Mouse (Mus musculus) midbrain, embryonic 15.5 days (tissue): Measurements from ENCODE around the gene Tmem258. TPM values are rescaled to one million over a fixed set of nuclear protein-coding genes. Genes with fewer than 3 reads are reported as not detected.

Source experiments
- ATAC-seq: fragments of 200-750 bp; cut with Nextera tagmentation; replicated peaks from 2 replicates; pipeline ENCODE4 v1.8.0; 2017; ENCODE audit warnings: moderate TSS enrichment
- H3K27ac ChIP-seq: fragments of 300-500 bp; sonication (generic); 2 replicates; pipeline ENCODE4 v1.5.1; 2015; ENCODE audit warnings: mild to moderate bottlenecking, inconsistent platforms
- H3K27me3 ChIP-seq: fragments of 300-500 bp; sonication (generic); replicated peaks from 2 replicates; pipeline ENCODE4 v1.6.1; 2015; ENCODE audit warnings: inconsistent platforms
- H3K36me3 ChIP-seq: fragments of 300-500 bp; sonication (generic); replicated peaks from 2 replicates; pipeline ENCODE4 v1.6.1; 2015; ENCODE audit warnings: inconsistent platforms
- H3K4me1 ChIP-seq: fragments of 300-500 bp; sonication (generic); 2 replicates; pipeline ENCODE4 v1.6.1; 2015; ENCODE audit warnings: inconsistent platforms
- H3K4me2 ChIP-seq: fragments of 300-500 bp; sonication (generic); 2 replicates; pipeline ENCODE4 v1.6.1; 2015; ENCODE audit warnings: inconsistent platforms, mild to moderate bottlenecking, moderate library complexity
- H3K4me3 ChIP-seq: fragments of 300-500 bp; sonication (generic); 2 replicates; pipeline ENCODE4 v1.5.1; 2015; ENCODE audit warnings: mild to moderate bottlenecking, inconsistent platforms
- H3K9ac ChIP-seq: fragments of 300-500 bp; sonication (generic); 2 replicates; pipeline ENCODE4 v1.6.1; 2015; ENCODE audit warnings: mild to moderate bottlenecking, inconsistent platforms
- H3K9me3 ChIP-seq: fragments of 300-500 bp; sonication (generic); 2 replicates; pipeline ENCODE4 v1.6.1; 2016; ENCODE audit warnings: inconsistent platforms
- WGBS: fragments of 180-500 bp; shearing (Covaris S2); methylation state at CpG from one replicate; pipeline ENCODE4 v1.1.7; 2015; ENCODE audit warnings: mixed read lengths; 5-methylcytosine and 5-hydroxymethylcytosine counted together
- polyA plus RNA-seq: library from polyadenylated mRNA; unstranded; fragments of >200 nt; fragmentation: Nextera tagmentation; extraction: Ambion mirVana; gene quantifications from 2 replicates; pipeline ENCODE4 v1.2.1, GENCODE M21; 2015

Gene Tmem258
- polyA plus RNA-seq, 1 experiment from 2014 or later, result 324 TPM

DNA sequence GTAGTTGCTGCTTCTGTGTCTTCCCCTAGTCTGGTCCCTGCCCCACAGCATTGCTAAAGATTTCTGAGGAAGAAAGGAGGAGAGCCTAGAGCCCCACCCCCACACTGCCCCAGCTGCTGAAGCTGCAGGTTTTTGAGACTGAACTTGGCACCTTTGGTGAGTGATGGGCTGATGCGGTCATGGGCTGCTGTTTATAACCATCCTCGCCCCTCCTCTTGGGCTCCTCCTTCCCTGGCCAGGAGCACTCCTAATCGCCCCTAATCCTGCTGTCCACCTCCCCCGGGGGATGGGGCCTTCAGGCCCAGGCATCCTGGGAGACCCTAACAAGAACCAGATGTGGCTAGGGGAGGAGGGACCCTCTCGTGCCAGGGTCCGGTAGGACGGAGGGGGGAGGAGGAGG is 27.2 kb downstream of the Tmem258 start:
- 9% methylated on average over 7 of the region's 7 CpGs for WGBS
- Histone ChIP-seq H3K27ac (no peak overlapping the region), H3K36me3 (no peaks in the 10 kb centered on the region), H3K9me3 (no peaks in the 10 kb centered on the region), H3K27me3 (no peaks in the 10 kb centered on the region), H3K9ac (no peak overlapping the region), H3K4me2 (no peak overlapping the region), H3K4me1 (no peaks in the 10 kb centered on the region), H3K4me3 (no peak overlapping the region)
- no peak for ATAC-seq

DNA sequence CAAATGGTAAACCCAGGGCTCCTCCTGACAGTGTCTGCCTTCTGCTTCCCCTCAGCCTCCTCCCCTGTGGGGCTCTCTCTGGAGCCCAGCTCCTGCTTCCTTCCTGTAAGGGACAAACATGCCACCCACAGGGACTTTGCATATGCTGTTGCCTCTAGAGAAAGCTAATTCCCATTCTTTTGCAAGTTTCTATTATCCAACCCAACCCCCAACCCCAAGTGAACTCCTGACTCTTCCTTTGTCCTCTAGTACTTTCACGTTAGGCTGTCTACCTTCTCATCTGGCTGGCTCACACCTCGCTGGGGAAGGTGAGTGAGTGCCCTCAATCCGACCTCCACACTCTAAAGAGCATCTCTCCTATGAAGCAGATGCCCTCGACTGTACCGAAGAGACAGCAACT is 28.1 kb downstream of the Tmem258 start:
- Histone ChIP-seq H3K4me1 (no peaks in the 10 kb centered on the region), H3K4me3 (no peak overlapping the region), H3K4me2 (no peak overlapping the region), H3K27ac (no peak overlapping the region), H3K9ac (no peak overlapping the region), H3K9me3 (no peaks in the 10 kb centered on the region), H3K27me3 (no peaks in the 10 kb centered on the region), H3K36me3 (no peaks in the 10 kb centered on the region)
- 17% methylated on average over 5 of the region's 5 CpGs for WGBS
- no peak for ATAC-seq

DNA sequence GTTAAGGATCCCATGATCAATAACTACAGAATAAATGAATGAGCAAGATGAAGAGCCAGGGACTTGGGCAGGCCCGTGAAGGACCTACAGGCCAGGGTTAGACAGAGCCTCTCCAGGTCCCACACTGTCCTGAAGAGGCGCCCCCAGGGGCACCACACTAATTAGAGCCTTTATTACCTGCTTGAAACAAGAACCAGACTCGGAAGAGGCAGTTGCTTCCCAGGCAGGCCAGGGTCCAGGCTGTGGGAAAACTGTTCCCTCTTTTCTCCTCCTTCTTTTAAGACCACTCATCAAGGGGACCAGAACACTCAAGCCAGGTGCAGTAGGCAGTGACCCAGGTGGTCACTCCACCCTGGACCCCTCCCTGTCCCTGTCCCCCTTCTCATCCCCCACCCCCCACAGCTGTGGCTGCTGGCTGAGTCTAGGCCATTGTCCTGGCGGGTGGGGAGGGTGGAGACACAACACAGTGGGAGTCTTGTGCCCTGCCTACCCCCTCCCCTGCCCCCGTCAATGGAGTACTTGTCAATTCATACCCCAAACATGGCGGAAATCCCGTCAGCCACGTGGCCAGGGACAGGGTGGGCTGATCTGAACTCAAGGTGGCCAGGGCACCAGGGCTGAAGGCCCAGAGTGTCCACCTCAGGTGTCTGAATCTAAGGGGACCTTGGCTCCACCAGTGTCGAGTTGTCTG is 28.7 kb downstream of the Tmem258 start:
- H3K9ac ChIP-seq, result no peak overlapping the region
- H3K9me3 ChIP-seq, result no peaks in the 10 kb centered on the region
- no peak overlapping the region for H3K27ac ChIP-seq
- H3K27me3 ChIP-seq, result no peaks in the 10 kb centered on the region
- no peak for ATAC-seq
- no peak overlapping the region for H3K4me2 ChIP-seq
- H3K4me1 ChIP-seq, result no peaks in the 10 kb centered on the region
- WGBS, result 35% methylated on average over 9 of the region's 9 CpGs
- no peak overlapping the region for H3K4me3 ChIP-seq
- H3K36me3 ChIP-seq, result no peaks in the 10 kb centered on the region

DNA sequence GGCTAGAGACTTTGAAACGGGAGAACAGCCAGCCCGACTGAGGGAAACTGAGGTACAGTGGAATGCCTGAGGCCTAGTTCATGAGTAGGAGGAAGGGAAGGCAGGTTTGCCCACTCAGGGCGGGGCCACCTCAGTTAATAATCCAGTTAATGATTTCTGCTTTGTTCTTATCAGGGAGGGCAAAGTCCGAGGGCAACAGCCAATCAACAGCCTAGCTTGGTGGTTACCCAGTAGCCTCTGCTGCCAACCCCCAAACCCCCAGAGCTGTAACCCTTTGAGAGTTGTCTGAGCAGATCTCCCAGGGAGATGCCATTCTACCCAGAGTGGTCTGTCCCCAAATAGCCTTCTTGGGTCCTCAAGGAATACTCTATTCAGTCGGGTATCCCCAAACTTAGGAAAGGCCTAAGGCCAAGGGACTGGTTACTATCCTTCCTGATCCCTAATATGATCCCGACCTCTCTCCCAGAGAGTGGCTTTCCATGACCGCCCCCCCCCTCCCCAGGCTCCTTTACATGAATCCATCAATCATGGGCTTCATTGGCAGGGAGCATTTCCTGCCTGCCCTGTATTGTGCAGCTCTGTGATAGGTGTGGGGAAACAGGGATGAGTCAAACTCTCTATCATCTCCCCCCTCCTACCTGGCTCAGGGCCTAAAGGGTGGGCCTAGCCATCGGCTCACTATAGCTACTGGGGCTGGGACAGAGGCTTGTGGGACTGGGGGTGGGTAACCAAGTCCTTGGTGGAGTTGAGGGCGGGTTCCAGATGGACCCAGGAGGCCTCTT is 32.2 kb downstream of the Tmem258 start:
- no peak overlapping the region for H3K4me3 ChIP-seq
- no peak overlapping the region for H3K4me2 ChIP-seq
- H3K9me3 ChIP-seq, result no peaks in the 10 kb centered on the region
- ATAC-seq, result no peak
- peaks cover 9% of the 10 kb centered on the region; the same call in 1 of the 2 replicates for H3K27me3 ChIP-seq
- H3K27ac ChIP-seq, result no peak overlapping the region
- H3K4me1 ChIP-seq, result peaks cover 9% of the 10 kb centered on the region; the same call in 1 of the 2 replicates
- WGBS, result 81% methylated on average over 9 of the region's 9 CpGs
- no peaks in the 10 kb centered on the region for H3K36me3 ChIP-seq
- H3K9ac ChIP-seq, result no peak overlapping the region

DNA sequence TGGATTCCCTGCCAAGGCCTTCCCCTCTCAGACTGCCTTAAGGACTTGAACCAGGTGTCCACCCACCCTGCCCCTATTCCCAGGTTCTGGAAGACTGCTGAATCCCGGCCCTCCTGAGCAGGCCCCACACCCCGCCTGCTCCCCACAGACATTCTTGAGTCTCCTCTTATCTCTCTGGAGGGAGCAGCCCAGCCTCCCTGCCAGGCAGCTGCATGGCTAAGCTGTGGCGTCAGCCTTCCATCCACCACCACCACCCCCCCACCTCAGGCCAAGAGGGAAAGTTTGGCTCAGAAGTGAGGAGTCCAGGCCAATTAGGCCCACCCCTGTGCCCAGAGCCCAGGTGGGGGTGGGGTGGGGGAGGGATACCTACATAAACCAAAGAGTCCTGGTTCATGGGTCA is 34.7 kb downstream of the Tmem258 start:
- ATAC-seq, result no peak
- 57% methylated on average over 3 of the region's 3 CpGs for WGBS
- no peak overlapping the region for H3K27ac ChIP-seq
- no peak overlapping the region for H3K9ac ChIP-seq
- peaks cover 9% of the 10 kb centered on the region; the same call in 1 of the 2 replicates for H3K4me1 ChIP-seq
- no peak overlapping the region for H3K4me2 ChIP-seq
- no peaks in the 10 kb centered on the region for H3K36me3 ChIP-seq
- peaks cover 11% of the 10 kb centered on the region; the same call in 1 of the 2 replicates for H3K27me3 ChIP-seq
- no peaks in the 10 kb centered on the region for H3K9me3 ChIP-seq
- H3K4me3 ChIP-seq, result no peak overlapping the region

DNA sequence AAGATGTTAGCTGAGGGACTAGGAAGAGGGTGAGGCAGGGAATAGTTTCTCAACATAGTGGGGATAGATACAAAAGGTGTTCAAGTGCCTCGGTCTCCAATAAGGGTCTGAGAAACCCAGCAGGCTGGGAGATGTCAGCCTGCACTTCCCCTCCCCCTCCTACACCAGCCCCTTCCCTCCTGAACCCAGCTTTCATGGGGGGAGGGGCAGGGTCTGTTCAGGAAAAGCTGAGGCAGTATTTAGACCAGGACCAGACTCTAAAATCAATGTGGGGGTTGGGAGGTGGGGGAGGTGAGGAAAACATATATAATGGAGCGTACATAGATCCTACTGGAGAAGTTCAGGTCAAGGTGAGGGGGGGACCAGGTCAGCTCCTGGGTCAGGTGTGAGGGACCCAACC is 35.6 kb downstream of the Tmem258 start:
- WGBS, result 42% methylated on average over 2 of the region's 2 CpGs
- ATAC-seq, result no peak
- no peak overlapping the region for H3K9ac ChIP-seq
- H3K27ac ChIP-seq, result no peak overlapping the region
- peaks cover 9% of the 10 kb centered on the region; the same call in 1 of the 2 replicates for H3K4me1 ChIP-seq
- H3K9me3 ChIP-seq, result no peaks in the 10 kb centered on the region
- no peak overlapping the region for H3K4me2 ChIP-seq
- no peak overlapping the region for H3K4me3 ChIP-seq
- H3K36me3 ChIP-seq, result no peaks in the 10 kb centered on the region
- H3K27me3 ChIP-seq, result peaks cover 11% of the 10 kb centered on the region; the same call in 1 of the 2 replicates

DNA sequence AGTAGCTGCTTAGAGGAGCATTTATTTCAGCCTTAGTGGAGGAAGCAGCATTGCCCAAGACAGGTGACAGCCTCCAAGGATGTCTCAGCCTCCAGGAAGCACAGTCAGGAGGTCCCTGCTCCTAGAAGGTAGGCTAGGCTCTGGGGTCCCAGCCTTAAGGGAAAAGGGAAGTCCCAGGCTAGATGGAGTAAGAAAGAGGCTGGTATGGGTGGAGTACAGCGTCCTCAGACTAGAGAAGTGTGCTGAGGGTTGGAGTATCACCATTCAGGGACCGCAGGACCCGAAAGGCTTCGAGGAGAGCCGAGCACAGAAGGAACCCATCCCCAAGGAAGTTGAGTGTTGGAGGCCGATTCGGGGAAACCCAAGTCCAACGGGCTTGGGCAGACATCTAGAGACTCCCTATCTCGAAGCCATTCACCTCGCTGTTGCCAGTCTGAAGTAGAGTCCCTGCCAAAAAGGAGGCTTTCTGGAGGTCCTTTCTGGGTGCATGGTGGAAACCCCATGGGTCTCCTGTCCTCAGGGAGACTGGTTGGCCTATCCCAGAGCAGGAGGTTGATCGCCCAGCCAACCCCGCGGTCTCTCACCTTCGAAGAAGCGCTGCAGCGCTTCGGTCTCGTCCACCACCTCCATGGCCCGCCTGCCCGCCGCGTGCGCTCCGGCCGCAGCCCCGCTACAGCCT is 36.3 kb downstream of the Tmem258 start:
- Histone ChIP-seq H3K27me3 (peaks cover 11% of the 10 kb centered on the region; the same call in 1 of the 2 replicates), H3K27ac (no peak overlapping the region), H3K4me2 (peak overlapping the region; percentile 63), H3K4me3 (peak overlapping the region; percentile 42), H3K9ac (peak overlapping the region; percentile 19; the same call in 1 of the 2 replicates), H3K4me1 (peaks cover 9% of the 10 kb centered on the region; the same call in 1 of the 2 replicates), H3K9me3 (no peaks in the 10 kb centered on the region), H3K36me3 (no peaks in the 10 kb centered on the region)
- ATAC-seq, result no peak; the same call in 1 of the 2 replicates
- WGBS, result 2% methylated on average over 26 of the region's 26 CpGs

DNA sequence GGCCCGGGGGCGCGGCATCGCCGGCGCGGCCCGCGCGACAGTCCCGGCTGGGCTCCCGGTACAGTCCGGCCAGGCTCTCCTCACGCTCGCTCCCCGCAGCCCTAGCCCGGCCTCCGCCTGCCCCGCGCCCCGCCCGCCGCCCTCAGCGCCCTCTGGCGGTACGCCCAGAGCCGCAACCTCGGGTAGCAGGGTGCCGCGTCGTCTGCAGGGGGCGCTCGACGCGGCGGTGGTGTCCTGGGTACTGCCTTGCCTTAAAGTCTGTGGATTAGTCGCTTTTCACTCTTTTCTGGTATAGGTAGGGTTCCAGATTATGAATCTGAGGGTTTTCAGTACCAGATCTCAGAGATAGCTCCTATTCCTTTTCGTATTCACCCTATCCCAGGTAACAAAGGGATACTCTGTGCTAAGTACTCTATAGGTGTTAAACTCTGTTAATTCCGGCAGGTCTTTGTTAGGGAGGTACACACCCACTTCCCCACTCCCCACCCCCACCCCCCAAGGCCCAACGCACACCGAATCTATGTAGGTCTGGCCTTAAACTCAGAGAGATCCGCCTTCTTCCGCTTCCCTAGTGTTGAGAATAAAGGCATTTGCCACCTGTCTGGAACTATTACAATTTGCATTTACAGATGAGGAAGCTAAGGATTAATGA is 37.0 kb downstream of the Tmem258 start, which contains the start of gene Myrf:
Gene Myrf, minus strand, starts transcription at position 95 of the 652 bp plus-strand sequence.
- Histone ChIP-seq H3K36me3 (no peaks in the 10 kb centered on the region), H3K27me3 (peaks cover 11% of the 10 kb centered on the region; the same call in 1 of the 2 replicates), H3K27ac (no peak within 1 kb of the TSS), H3K4me2 (peak within 1 kb of the TSS; percentile 63), H3K4me1 (peaks cover 9% of the 10 kb centered on the region; the same call in 1 of the 2 replicates), H3K9me3 (no peaks in the 10 kb centered on the region), H3K9ac (peak within 1 kb of the TSS; percentile 19; the same call in 1 of the 2 replicates), H3K4me3 (peak within 1 kb of the TSS; percentile 42)
- 8% methylated on average over 43 of the region's 43 CpGs for WGBS
- peak; percentile 69 for ATAC-seq

DNA sequence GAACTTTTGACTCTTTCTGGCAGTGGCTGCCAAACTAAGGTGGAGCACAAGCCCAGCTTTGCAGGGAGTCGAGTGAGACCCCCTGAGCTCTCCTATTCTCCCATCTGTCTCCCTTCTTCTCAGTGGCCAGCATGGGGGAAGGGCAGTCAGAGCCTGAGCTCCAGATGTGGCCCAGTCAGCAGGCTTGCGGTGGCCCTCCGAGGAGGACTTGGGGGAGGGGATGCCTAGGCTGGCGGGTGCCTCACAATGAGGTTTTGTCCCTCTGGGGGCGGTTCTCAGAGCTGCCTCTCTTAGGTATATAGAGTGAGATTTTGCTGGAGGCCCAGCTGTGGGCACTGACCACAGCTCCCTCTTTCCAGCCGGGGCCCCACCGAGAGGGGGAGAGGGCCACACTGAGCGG is 39.1 kb downstream of the Tmem258 start:
- Histone ChIP-seq H3K9me3 (no peaks in the 10 kb centered on the region), H3K4me2 (no peak overlapping the region), H3K27me3 (peaks cover 11% of the 10 kb centered on the region; the same call in 1 of the 2 replicates), H3K9ac (no peak overlapping the region), H3K4me1 (peaks cover 9% of the 10 kb centered on the region; the same call in 1 of the 2 replicates), H3K4me3 (no peak overlapping the region), H3K36me3 (0 out of 2 replicates have a peak, but pooled peaks cover 4% of the 10 kb centered on the region), H3K27ac (no peak overlapping the region)
- no peak for ATAC-seq
- WGBS, result 7% methylated on average over 8 of the region's 8 CpGs

DNA sequence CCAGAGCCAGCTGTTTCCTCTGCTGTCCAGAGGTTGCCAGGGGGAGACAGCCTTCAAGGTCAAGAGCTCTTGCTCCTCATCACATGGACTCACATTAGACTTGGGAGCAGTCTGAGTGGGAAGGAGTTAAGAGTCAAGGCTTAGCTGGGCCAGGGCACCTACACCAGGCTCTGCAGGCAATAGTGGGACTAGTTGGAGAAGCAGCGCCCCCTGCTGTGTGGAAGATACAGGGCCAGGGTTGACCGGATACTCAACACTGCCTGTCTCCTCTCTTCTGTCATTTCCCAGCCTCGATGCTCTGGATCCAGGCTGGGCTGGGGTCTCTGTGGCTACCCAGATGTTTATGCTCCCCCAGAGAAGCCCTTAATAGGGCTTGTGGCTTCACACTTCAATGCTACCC is 40.4 kb downstream of the Tmem258 start:
- Histone ChIP-seq H3K9me3 (no peaks in the 10 kb centered on the region), H3K4me1 (peaks cover 9% of the 10 kb centered on the region; the same call in 1 of the 2 replicates), H3K4me3 (no peak overlapping the region), H3K27me3 (peaks cover 11% of the 10 kb centered on the region; the same call in 1 of the 2 replicates), H3K9ac (no peak overlapping the region), H3K4me2 (no peak overlapping the region), H3K36me3 (0 out of 2 replicates have a peak, but pooled peaks cover 8% of the 10 kb centered on the region), H3K27ac (no peak overlapping the region)
- WGBS, result 36% methylated on average over 3 of the region's 3 CpGs
- no peak for ATAC-seq

DNA sequence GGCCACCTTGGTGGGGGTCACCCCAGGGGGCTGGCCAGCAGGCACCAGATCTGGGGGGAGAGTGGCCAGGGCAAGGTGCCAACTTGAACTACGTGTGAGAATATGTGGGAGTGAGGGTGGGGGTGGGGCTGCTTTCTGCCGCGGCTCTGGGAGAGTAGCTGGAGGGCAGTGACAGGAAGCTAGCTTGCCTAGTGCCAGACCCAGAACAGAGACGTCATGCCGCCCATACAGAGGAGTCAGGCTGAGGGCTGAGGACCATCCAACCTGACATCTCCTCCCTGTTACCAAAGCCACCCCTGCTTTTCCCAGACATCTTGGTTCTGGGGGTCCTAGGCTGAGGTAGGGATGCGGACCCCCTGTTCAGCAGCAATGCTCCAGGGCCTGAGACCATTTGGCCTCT is 43.4 kb downstream of the Tmem258 start:
- no peak for ATAC-seq
- no peak overlapping the region for H3K9ac ChIP-seq
- no peak overlapping the region for H3K4me2 ChIP-seq
- 47% methylated on average over 6 of the region's 6 CpGs for WGBS
- no peaks in the 10 kb centered on the region for H3K9me3 ChIP-seq
- no peak overlapping the region for H3K27ac ChIP-seq
- H3K4me1 ChIP-seq, result no peaks in the 10 kb centered on the region
- 0 out of 2 replicates have a peak, but pooled peaks cover 8% of the 10 kb centered on the region for H3K36me3 ChIP-seq
- no peaks in the 10 kb centered on the region for H3K27me3 ChIP-seq
- H3K4me3 ChIP-seq, result no peak overlapping the region
